Mouse (Mus musculus): Measurements from ENCODE around the gene Chrng. TPM values are rescaled to one million over a fixed set of nuclear protein-coding genes. Genes with fewer than 3 reads are reported as not detected.

Chrng gene
- polyA plus RNA-seq, 1 experiment = not detected

- DNase-seq (ENCODE audit: extremely low spot score in 1 of 2, low spot score in 1 of 2) = no peak
Measured at GRCm38 (mm10) chr1:87198119-87199065, 6.1 kb upstream of the Chrng start.

- DNase-seq (ENCODE audit: extremely low spot score in 1 of 2, low spot score in 1 of 2) = no peak
Measured at GRCm38 (mm10) chr1:87200811-87201210, 3.6 kb upstream of the Chrng start.

DNA sequence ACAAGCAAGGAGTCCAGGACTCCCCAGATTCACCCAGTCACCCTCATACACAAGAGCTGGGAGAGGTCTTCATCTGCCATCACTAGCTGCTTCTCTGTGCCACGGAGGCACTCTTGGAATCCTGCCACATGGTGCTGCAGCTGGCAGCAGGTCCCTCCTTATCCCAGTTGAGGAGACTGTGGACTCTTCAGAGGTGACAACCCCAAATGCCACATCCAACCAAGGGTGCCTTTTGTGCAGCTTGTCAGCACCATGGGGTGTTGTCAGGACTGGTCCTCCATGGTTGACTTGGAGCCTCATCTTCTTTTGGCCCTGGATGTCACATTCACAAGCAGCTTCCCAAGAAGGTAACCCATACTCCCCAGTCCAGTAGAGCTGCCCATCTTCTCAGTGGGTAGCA is 2.6 kb upstream of the Chrng start:
- no peak for DNase-seq (ENCODE audit: extremely low spot score in 1 of 2, low spot score in 1 of 2)

DNA sequence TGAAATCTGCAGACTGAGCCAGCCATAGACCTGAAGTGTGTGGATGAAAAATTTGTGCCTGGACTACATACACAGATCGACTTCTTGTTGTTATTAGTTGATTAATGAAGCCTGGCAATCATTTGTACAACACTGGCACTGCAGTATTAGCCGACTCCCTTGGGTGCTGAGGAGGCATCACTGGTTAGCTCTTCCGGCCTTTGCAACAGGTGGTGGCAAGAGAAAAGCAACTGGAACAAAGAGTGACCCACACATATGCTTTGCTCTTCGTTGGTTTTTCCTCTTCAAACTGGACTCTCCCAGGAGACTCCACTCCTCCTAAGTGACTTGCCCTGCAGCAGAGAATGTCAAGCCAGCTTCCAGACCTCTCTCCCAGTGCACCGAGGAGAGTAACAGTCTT is 678 bp upstream of the Chrng start:
- DNase-seq (ENCODE audit: extremely low spot score in 1 of 2, low spot score in 1 of 2) = no peak

- no peak for DNase-seq (ENCODE audit: extremely low spot score in 1 of 2, low spot score in 1 of 2)
Measured at GRCm38 (mm10) chr1:87205038-87205437, 581 bp downstream of the Chrng start.

- no peak for DNase-seq (ENCODE audit: extremely low spot score in 1 of 2, low spot score in 1 of 2)
Measured at GRCm38 (mm10) chr1:87205502-87205901, 1.0 kb downstream of the Chrng start.

DNA sequence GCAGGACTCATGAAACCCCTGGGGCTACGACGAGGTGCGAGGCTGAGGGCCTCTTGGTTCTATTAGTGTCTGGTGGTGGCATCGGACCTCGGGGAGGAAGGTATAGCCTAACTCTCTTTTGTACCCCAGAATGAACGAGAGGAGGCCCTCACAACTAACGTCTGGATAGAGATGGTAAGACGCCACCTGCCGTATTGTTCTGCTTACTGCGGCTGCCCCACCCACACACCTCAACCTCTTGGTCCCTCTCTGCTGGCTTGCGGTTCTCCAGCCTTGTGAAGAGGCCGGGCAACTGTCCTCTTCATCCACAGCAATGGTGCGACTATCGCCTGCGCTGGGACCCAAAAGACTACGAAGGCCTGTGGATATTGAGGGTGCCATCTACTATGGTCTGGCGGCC is 1.9 kb downstream of the Chrng start:
- no peak for DNase-seq (ENCODE audit: extremely low spot score in 1 of 2, low spot score in 1 of 2)

- DNase-seq (ENCODE audit: extremely low spot score in 1 of 2, low spot score in 1 of 2) = no peak
Measured at GRCm38 (mm10) chr1:87211431-87211830, 7.0 kb downstream of the Chrng start.

- peak; percentile 79 to 94 for DNase-seq (ENCODE audit: extremely low spot score in 1 of 2, low spot score in 1 of 2)
Measured at GRCm38 (mm10) chr1:87213735-87214704, 9.6 kb downstream of the Chrng start, which contains the start of gene Eif4e2. Gene Eif4e2, plus strand, starts transcription at chr1:87213914.

- DNase-seq (ENCODE audit: extremely low spot score in 1 of 2, low spot score in 1 of 2) = no peak
Measured at GRCm38 (mm10) chr1:87214748-87215147, 10.3 kb downstream of the Chrng start.

GRCm38 (mm10) chr1:87217938-87218337 is 13.5 kb downstream of the Chrng start:
- DNase-seq (ENCODE audit: extremely low spot score in 1 of 2, low spot score in 1 of 2) = peak in 1 of 2 experiments; percentile 16

DNA sequence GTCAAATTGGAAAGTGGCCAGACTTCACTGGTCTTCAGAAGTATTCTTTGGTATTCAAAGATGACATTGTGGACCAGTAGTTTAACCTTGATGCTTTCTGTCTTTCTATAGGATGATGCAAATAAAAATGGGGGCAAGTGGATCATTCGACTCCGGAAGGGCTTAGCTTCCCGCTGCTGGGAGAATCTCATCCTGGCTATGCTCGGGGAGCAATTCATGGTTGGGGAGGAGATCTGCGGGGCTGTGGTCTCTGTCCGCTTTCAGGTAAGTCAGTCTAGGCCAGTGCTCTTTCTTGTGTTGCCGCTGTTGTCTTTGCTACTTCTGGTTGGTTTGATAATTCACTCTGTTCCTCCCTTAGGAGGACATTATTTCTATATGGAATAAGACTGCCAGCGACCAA is 21.3 kb downstream of the Chrng start:
- no peak for DNase-seq (ENCODE audit: extremely low spot score in 1 of 2, low spot score in 1 of 2)

DNA sequence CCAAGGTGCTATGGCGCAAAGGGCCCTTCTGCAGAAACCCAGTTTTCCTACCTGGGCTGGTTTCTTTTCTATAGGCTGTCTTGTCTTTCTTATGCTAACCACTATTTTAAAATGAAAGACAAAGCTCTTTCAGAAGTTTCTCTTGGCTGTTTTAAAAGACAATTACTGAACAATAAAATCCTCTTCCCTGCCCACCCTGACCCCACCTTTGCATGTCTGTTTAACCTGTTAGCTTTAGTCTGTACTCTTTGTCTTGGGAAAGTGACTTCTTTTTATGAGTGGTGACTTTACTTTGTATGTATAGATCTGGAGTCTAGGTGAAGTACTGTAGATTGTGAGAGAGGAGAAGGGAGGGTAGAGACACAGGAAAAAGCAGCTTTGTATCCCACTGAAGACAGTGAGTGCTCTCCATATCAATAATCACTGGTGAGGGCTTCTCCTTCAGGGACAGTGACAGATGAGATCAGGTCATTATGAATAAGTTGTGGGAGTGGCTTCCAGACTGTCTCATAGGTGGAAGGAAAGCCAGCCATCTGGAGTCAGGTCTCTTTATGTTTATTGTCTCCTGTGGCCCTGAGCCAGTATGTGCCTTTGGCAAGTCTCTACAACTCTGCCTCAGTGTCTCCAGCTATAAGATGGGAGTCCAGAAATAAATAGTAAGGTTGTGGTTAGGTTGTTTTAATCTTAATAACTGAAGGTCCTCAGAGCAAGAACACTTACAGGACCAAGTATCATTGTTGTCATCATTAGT is 22.1 kb downstream of the Chrng start:
- DNase-seq (ENCODE audit: extremely low spot score in 1 of 2, low spot score in 1 of 2) = no peak

- DNase-seq (ENCODE audit: extremely low spot score in 1 of 2, low spot score in 1 of 2) = no peak
Measured at GRCm38 (mm10) chr1:87227160-87227550, 22.7 kb downstream of the Chrng start.

DNA sequence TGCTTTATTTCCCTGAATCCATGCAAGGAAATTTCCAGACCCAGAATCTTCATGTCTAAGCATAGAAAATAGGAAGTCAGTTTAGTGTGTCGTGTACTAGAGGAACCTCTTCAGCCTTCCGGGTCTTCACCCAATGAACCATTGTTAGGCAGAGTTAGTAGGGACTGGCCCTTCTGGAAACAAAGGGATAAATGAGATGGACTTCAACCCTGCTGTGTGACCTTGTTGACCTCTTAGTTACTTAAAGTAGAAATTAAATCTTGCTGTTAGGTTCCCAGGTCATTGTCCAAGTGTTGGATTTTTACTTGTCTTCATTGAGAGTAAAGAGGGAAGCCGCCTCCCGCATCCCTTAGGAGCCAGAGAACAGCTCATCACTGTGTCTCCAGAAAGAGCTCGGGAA is 26.1 kb downstream of the Chrng start:
- no peak for DNase-seq (ENCODE audit: extremely low spot score in 1 of 2, low spot score in 1 of 2)

DNA sequence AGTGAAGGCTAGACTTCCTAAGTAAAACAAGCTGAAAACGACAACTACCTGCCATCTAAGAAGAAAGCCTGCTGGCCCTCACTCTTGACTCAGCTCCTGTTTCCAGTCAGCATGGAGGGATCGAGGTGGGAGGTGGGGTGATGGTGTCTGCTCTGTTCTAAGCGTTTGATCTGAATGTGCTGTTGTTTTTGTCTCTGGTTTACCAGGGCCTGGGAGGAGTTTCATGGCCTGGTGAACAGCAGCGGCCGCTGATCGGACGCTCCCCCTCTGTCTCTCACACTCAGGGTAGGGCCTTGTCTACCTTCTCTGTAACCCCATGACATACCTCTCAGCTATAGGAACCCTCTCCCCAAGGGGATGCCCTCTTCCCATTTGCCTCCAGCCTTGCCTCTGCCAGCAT is 27.7 kb downstream of the Chrng start:
- DNase-seq (ENCODE audit: extremely low spot score in 1 of 2, low spot score in 1 of 2) = no peak

- no peak for DNase-seq (ENCODE audit: extremely low spot score in 1 of 2, low spot score in 1 of 2)
Measured at GRCm38 (mm10) chr1:87239056-87239455, 34.6 kb downstream of the Chrng start.

- DNase-seq (ENCODE audit: extremely low spot score in 1 of 2, low spot score in 1 of 2) = no peak
Measured at GRCm38 (mm10) chr1:87243021-87243420, 38.6 kb downstream of the Chrng start.

DNA sequence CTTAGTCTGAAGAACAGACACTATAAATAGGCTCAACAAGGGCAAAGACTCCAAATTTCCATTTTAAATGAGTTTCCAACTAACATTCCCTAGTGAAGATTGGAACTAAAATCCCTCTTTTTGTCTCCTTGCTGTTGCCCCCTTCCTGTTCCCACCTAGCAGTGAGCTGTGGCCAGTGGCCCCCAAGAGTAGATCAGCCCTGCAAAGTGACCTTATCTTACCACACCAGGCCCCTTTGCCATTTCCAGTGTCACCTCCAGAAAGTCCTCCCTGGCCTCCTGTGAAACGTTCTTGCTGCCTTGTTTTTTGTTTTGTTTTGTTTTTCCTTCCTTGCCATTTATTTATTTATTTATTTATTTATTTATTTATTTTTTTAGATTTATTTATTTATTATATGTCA is 41.0 kb downstream of the Chrng start:
- DNase-seq (ENCODE audit: extremely low spot score in 1 of 2, low spot score in 1 of 2) = no peak

All from frontal cortex, adult 2 months (tissue).